Mouse (Mus musculus) limb, embryonic 13.5 days (tissue): ENCODE measurements around the gene Lta. TPM values are rescaled to one million over a fixed set of nuclear protein-coding genes. Genes with fewer than 3 reads are reported as not detected.
A peak's percentile ranks its signal among the peaks of the same experiment; 100 is the strongest.

ENCODE experiments used
- ATAC-seq: fragments of 200-750 bp; cut with Nextera tagmentation; 2 replicates; pipeline ENCODE4 v1.8.0; 2017; ENCODE audit warnings: low read depth, moderate number of reproducible peaks, moderate TSS enrichment; ENCODE audit not compliant: low FRiP score
- H3K27ac ChIP-seq: fragments of 300-500 bp; sonication (generic); 2 replicates; pipeline ENCODE4 v1.5.1; 2015; ENCODE audit warnings: inconsistent platforms, mild to moderate bottlenecking, moderate library complexity
- H3K27me3 ChIP-seq: fragments of 300-500 bp; sonication (generic); 2 replicates; pipeline ENCODE4 v1.6.1; 2015; ENCODE audit warnings: mild to moderate bottlenecking, inconsistent platforms
- H3K36me3 ChIP-seq: fragments of 300-500 bp; sonication (generic); 2 replicates; pipeline ENCODE4 v1.6.1; 2015; ENCODE audit warnings: inconsistent platforms, mild to moderate bottlenecking, moderate library complexity
- H3K4me1 ChIP-seq: fragments of 300-500 bp; sonication (generic); 2 replicates; pipeline ENCODE4 v1.6.1; 2015; ENCODE audit warnings: inconsistent platforms
- H3K4me2 ChIP-seq: fragments of 300-500 bp; sonication (generic); replicated peaks from 2 replicates; pipeline ENCODE4 v1.6.1; 2015; ENCODE audit warnings: inconsistent platforms, mild to moderate bottlenecking, moderate library complexity
- H3K4me3 ChIP-seq: fragments of 300-500 bp; sonication (generic); 2 replicates; pipeline ENCODE4 v1.5.1; 2015; ENCODE audit warnings: moderate library complexity, mild to moderate bottlenecking, inconsistent platforms
- H3K9ac ChIP-seq: fragments of 300-500 bp; sonication (generic); 2 replicates; pipeline ENCODE4 v1.6.1; 2015; ENCODE audit warnings: mild to moderate bottlenecking, inconsistent platforms
- H3K9me3 ChIP-seq: fragments of 300-500 bp; sonication (generic); 2 replicates; pipeline ENCODE4 v1.6.1; 2016; ENCODE audit warnings: inconsistent platforms
- WGBS: fragments of 180-500 bp; shearing (Covaris S2); methylation state at CpG from one replicate; pipeline ENCODE4 v1.1.7; 2015; 5-methylcytosine and 5-hydroxymethylcytosine counted together
- polyA plus RNA-seq: library from polyadenylated mRNA; unstranded; fragments of >200 nt; fragmentation: Nextera tagmentation; extraction: Ambion mirVana; gene quantifications from 2 replicates; pipeline ENCODE4 v1.2.1, GENCODE M21; 2015

Lta gene
- polyA plus RNA-seq, 1 experiment from 2014 or later, result not detected

GRCm38 (mm10) chr17:35245731-35246623 is 40.8 kb upstream of the Lta start:
- Histone ChIP-seq H3K27ac (no peak overlapping the region), H3K27me3 (no peaks in the 10 kb centered on the region), H3K9ac (no peak overlapping the region; the same call in 1 of the 2 replicates), H3K4me3 (no peak overlapping the region), H3K9me3 (no peaks in the 10 kb centered on the region), H3K4me1 (peaks cover 39% of the 10 kb centered on the region), H3K4me2 (peak overlapping the region; percentile 95; the same call in 1 of the 2 replicates), H3K36me3 (peaks cover 79% of the 10 kb centered on the region)
- no peak for ATAC-seq
- 82% methylated on average over 15 of the region's 15 CpGs for WGBS

GRCm38 (mm10) chr17:35244999-35245398 is 39.8 kb upstream of the Lta start:
- 78% methylated on average over 2 of the region's 2 CpGs for WGBS
- Histone ChIP-seq H3K4me1 (peaks cover 48% of the 10 kb centered on the region), H3K4me2 (peak overlapping the region; percentile 95), H3K36me3 (peaks cover 70% of the 10 kb centered on the region), H3K27ac (no peak overlapping the region), H3K9me3 (no peaks in the 10 kb centered on the region), H3K27me3 (no peaks in the 10 kb centered on the region), H3K4me3 (peak overlapping the region; percentile 99), H3K9ac (peak overlapping the region; percentile 100)
- no peak for ATAC-seq

- H3K9me3 ChIP-seq, result no peaks in the 10 kb centered on the region
- 7% methylated on average over 16 of the region's 16 CpGs for WGBS
- no peaks in the 10 kb centered on the region for H3K27me3 ChIP-seq
- H3K4me3 ChIP-seq, result peak overlapping the region; percentile 99
- H3K36me3 ChIP-seq, result peaks cover 50% of the 10 kb centered on the region
- H3K4me1 ChIP-seq, result peaks cover 48% of the 10 kb centered on the region
- no peak for ATAC-seq
- H3K4me2 ChIP-seq, result peak overlapping the region; percentile 95
- H3K9ac ChIP-seq, result peak overlapping the region; percentile 100
- peak overlapping the region; percentile 99 for H3K27ac ChIP-seq
Measured at GRCm38 (mm10) chr17:35243086-35243485, 37.9 kb upstream of the Lta start.

GRCm38 (mm10) chr17:35242015-35242941 is 37.1 kb upstream of the Lta start:
- Histone ChIP-seq H3K9ac (peak overlapping the region; percentile 100), H3K4me2 (peak overlapping the region; percentile 95), H3K27ac (peak overlapping the region; percentile 99), H3K36me3 (peaks cover 42% of the 10 kb centered on the region), H3K9me3 (no peaks in the 10 kb centered on the region), H3K4me3 (peak overlapping the region; percentile 99), H3K4me1 (peaks cover 48% of the 10 kb centered on the region), H3K27me3 (no peaks in the 10 kb centered on the region)
- WGBS, result under 1% methylated on average over 55 of the region's 55 CpGs
- peak; percentile 34 for ATAC-seq

- H3K27ac ChIP-seq, result peak within 1 kb of the TSS; percentile 99
- under 1% methylated on average over 67 of the region's 69 CpGs for WGBS
- H3K9me3 ChIP-seq, result no peaks in the 10 kb centered on the region
- H3K4me2 ChIP-seq, result peak within 1 kb of the TSS; percentile 95
- H3K36me3 ChIP-seq, result peaks cover 34% of the 10 kb centered on the region
- peak; percentile 92 for ATAC-seq
- H3K27me3 ChIP-seq, result no peaks in the 10 kb centered on the region
- H3K4me3 ChIP-seq, result peak within 1 kb of the TSS; percentile 99
- H3K4me1 ChIP-seq, result peaks cover 45% of the 10 kb centered on the region
- peak within 1 kb of the TSS; percentile 100 for H3K9ac ChIP-seq
Measured at GRCm38 (mm10) chr17:35241305-35242014, 36.3 kb upstream of the Lta start, which contains the start of gene Ddx39b. TSS of gene Ddx39b (plus strand) at chr17:35241746.

GRCm38 (mm10) chr17:35240384-35241304 is 35.5 kb upstream of the Lta start:
- peaks cover 39% of the 10 kb centered on the region for H3K4me1 ChIP-seq
- no peak for ATAC-seq
- 26% methylated on average over 12 of the region's 12 CpGs for WGBS

GRCm38 (mm10) chr17:35239700-35240099 is 34.5 kb upstream of the Lta start:
- Histone ChIP-seq H3K4me3 (no peak overlapping the region), H3K9ac (no peak overlapping the region), H3K4me1 (peaks cover 31% of the 10 kb centered on the region), H3K27me3 (no peaks in the 10 kb centered on the region), H3K36me3 (peaks cover 17% of the 10 kb centered on the region), H3K9me3 (no peaks in the 10 kb centered on the region), H3K27ac (no peak overlapping the region), H3K4me2 (no peak overlapping the region)
- 83% methylated on average over 5 of the region's 5 CpGs for WGBS
- no peak for ATAC-seq

More at GRCm38 (mm10) chr17:35240384-35241304, 35.5 kb upstream of the Lta start:
- Histone ChIP-seq H3K9ac (peak overlapping the region; percentile 100), H3K9me3 (no peaks in the 10 kb centered on the region), H3K4me3 (peak overlapping the region; percentile 99), H3K36me3 (peaks cover 26% of the 10 kb centered on the region), H3K27ac (peak overlapping the region; percentile 53), H3K4me2 (peak overlapping the region; percentile 95), H3K27me3 (no peaks in the 10 kb centered on the region)

- Histone ChIP-seq H3K27ac (no peak overlapping the region), H3K9me3 (no peaks in the 10 kb centered on the region), H3K4me1 (peaks cover 38% of the 10 kb centered on the region), H3K4me2 (no peak overlapping the region), H3K9ac (no peak overlapping the region), H3K27me3 (no peaks in the 10 kb centered on the region), H3K4me3 (no peak overlapping the region), H3K36me3 (peaks cover 11% of the 10 kb centered on the region)
- no peak for ATAC-seq
- 85% methylated on average over 12 of the region's 12 CpGs for WGBS
Measured at GRCm38 (mm10) chr17:35237504-35237903, 32.4 kb upstream of the Lta start.

GRCm38 (mm10) chr17:35236996-35237395 is 31.8 kb upstream of the Lta start:
- Histone ChIP-seq H3K27ac (no peak overlapping the region), H3K9ac (no peak overlapping the region), H3K4me3 (no peak overlapping the region)

GRCm38 (mm10) chr17:35236390-35236746 is 31.2 kb upstream of the Lta start:
- 1% methylated on average over 18 of the region's 18 CpGs for WGBS
- H3K36me3 ChIP-seq, result peaks cover 13% of the 10 kb centered on the region
- peak; percentile 58 for ATAC-seq
- H3K4me3 ChIP-seq, result peak overlapping the region; percentile 63
- H3K4me2 ChIP-seq, result peak overlapping the region; percentile 88
- H3K9ac ChIP-seq, result peak overlapping the region; percentile 92
- peaks cover 48% of the 10 kb centered on the region for H3K4me1 ChIP-seq
- peak overlapping the region; percentile 95; the same call in 1 of the 2 replicates for H3K27ac ChIP-seq
- no peaks in the 10 kb centered on the region for H3K9me3 ChIP-seq
- H3K27me3 ChIP-seq, result no peaks in the 10 kb centered on the region

More at GRCm38 (mm10) chr17:35236996-35237395, 31.8 kb upstream of the Lta start:
- peaks cover 12% of the 10 kb centered on the region for H3K36me3 ChIP-seq
- no peak overlapping the region for H3K4me2 ChIP-seq
- WGBS, result 81% methylated on average over 9 of the region's 9 CpGs
- H3K27me3 ChIP-seq, result no peaks in the 10 kb centered on the region
- H3K4me1 ChIP-seq, result peaks cover 43% of the 10 kb centered on the region
- no peak for ATAC-seq
- H3K9me3 ChIP-seq, result no peaks in the 10 kb centered on the region
